ENCODE assay signal across 21 mouse cellular contexts in the genomic region with DNA sequence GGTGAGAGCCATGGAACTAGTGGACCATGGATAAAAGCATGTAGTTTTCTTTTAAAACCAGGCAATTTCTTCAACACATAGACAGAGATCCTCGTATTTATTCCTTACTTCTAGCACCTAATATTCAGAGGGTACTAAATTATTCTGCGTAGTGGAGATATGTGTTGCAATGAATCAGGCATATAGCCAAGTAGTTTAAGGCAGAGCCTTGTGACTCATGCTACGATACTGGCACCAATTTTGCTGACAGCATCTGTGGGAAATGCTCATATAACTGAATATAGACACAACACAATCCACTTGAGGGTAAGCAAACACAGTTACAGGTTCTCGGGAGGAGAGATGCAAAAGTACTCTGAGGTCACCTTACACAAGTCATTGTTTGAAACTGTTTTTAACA. TPM values are rescaled to one million over a fixed set of nuclear protein-coding genes. Genes with fewer than 3 reads are reported as not detected.
A peak's percentile ranks its signal among the peaks of the same experiment; 100 is the strongest.
DNase-seq lines count a peak whose midpoint lies in the region; ATAC-seq lines count a peak whose summit lies in the region.
"Had no signal": no experiment of that assay in that cellular context is flagged by ENCODE, and none has a peak within 500 bp of the region (broad histone marks: within the 10 kb centered on the region; RNA-seq: fewer than 3 reads in every experiment).

No protein-coding gene starts in this region.

- H3K36me3 ChIP-seq in forebrain, embryonic 11.5 days (ENCODE audit: control insufficient read depth, insufficient read depth, low read length) = no peaks in the 10 kb centered on the region
- H3K36me3 ChIP-seq: heart, embryonic 13.5 days; liver, embryonic 13.5 days; neural tube, embryonic 12.5 days had no signal

- no peaks in the 10 kb centered on the region for H3K27me3 ChIP-seq in forebrain, embryonic 11.5 days (ENCODE audit: control insufficient read depth, insufficient read depth, low read length)
- H3K27me3 ChIP-seq: heart, embryonic 13.5 days; liver, embryonic 13.5 days; neural tube, embryonic 12.5 days had no signal

- no peak overlapping the region for H3K27ac ChIP-seq in forebrain, embryonic 11.5 days (ENCODE audit: low read depth, low read length)
- H3K27ac ChIP-seq: heart, embryonic 13.5 days; liver, embryonic 13.5 days; neural tube, embryonic 12.5 days had no signal

- ATAC-seq in megakaryocyte progenitor cell, adult 5-6 weeks (replicated peaks; ENCODE audit: poor library complexity) = no peak
- ATAC-seq in forebrain, embryonic 11.5 days (replicated peaks; ENCODE audit: low FRiP score) = no peak
- ATAC-seq: midbrain, embryonic 16.5 days had no signal

- no peak overlapping the region for H3K9ac ChIP-seq in forebrain, embryonic 11.5 days (ENCODE audit: low read length)
- H3K9ac ChIP-seq: heart, embryonic 13.5 days; liver, embryonic 13.5 days; neural tube, embryonic 12.5 days had no signal

- DNase-seq in gastrocnemius, adult 18-20 months (ENCODE audit: low spot score) = peak; percentile 17
- DNase-seq in gastrocnemius, postnatal 4 days (ENCODE audit: low spot score in 2 of 2) = no peak
- DNase-seq in 416B (ENCODE audit: low read depth) = peak; percentile 91
- DNase-seq in adrenal gland, postnatal 36 days = peak; percentile 33 to 34
- peak; percentile 51 for DNase-seq in lung, postnatal 25 days (ENCODE audit: low spot score)
- no peak for DNase-seq in frontal cortex, postnatal 25 days (ENCODE audit: low spot score in 2 of 2)
- DNase-seq in forebrain, embryonic 11.5 days (ENCODE audit: low spot score) = no peak
- DNase-seq: cerebellum, adult 9-11 months; gastrocnemius, postnatal 25 days; kidney, adult 9 months; kidney, postnatal 4 days; layer of hippocampus, postnatal 36 days; left cerebral cortex, postnatal 4 days; liver, embryonic 13.5 days; thymus, adult 2 months had no signal

- H3K4me3 ChIP-seq in forebrain, embryonic 11.5 days (ENCODE audit: low read depth, low read length) = no peak overlapping the region
- H3K4me3 ChIP-seq: erythroblast, embryonic 14.5 days; heart, embryonic 13.5 days; liver, embryonic 13.5 days; neural tube, embryonic 12.5 days had no signal

- no peaks in the 10 kb centered on the region for H3K4me1 ChIP-seq in forebrain, embryonic 11.5 days (replicated peaks; ENCODE audit: control insufficient read depth, insufficient read depth, low read length)
- H3K4me1 ChIP-seq: heart, embryonic 13.5 days; liver, embryonic 13.5 days; neural tube, embryonic 12.5 days had no signal

- no peak overlapping the region for H3K4me2 ChIP-seq in forebrain, embryonic 11.5 days (ENCODE audit: low read depth, low read length, severe bottlenecking)
- H3K4me2 ChIP-seq: heart, embryonic 13.5 days; liver, embryonic 13.5 days; neural tube, embryonic 12.5 days had no signal

- WGBS in forebrain, embryonic 11.5 days = 89% methylated on average over 4 of the region's 4 CpGs

- no peaks in the 10 kb centered on the region for H3K9me3 ChIP-seq in forebrain, embryonic 11.5 days (ENCODE audit: control insufficient read depth, low read length)
- H3K9me3 ChIP-seq: heart, embryonic 13.5 days; liver, embryonic 13.5 days; neural tube, embryonic 12.5 days had no signal

RNA-seq across cellular contexts. Expression of gene Rassf6, which starts 41.4 kb away (rescaled TPM):
- not detected for total RNA-seq in gastrocnemius, adult 18-20 months (2021)
- total RNA-seq in gastrocnemius, postnatal 4 days (2021) = not detected
- total RNA-seq in adrenal gland, postnatal 36 days (2021) = 1 to 10 TPM; 1.5 to 2.8 TPM
- 0.52 TPM in 1 of 2 replicates, not detected in the other for total RNA-seq in megakaryocyte progenitor cell, adult 5-6 weeks (2015)
- total RNA-seq in megakaryocyte progenitor cell, adult 5-6 weeks (2017) = not detected in 2 replicates
- 0.51 and 0.52 TPM in 2 replicates for polyA plus RNA-seq in forebrain, embryonic 11.5 days (2014; fragmentation: Nextera tagmentation; extraction: Ambion mirVana)
- total RNA-seq: gastrocnemius, postnatal 25 days; megakaryocyte, adult 5-6 weeks had no signal
- polyA plus RNA-seq: erythroblast, embryonic 14.5 days had no signal

Comparison
In these comparisons a context has a peak if more than half of its experiments do, and no peak if none do; other contexts are left out.
1. DNase-seq: peak in gastrocnemius, adult 18-20 months (single experiment), 416B (single experiment), adrenal gland, postnatal 36 days (2 of 2) and lung, postnatal 25 days (single experiment); none in gastrocnemius, postnatal 4 days (0 of 2), frontal cortex, postnatal 25 days (0 of 2) and forebrain, embryonic 11.5 days (single experiment).